Mouse (Mus musculus) thymus, adult 2 months (tissue): ENCODE results near the gene Evi5.

Experiments used
- CTCF ChIP-seq: fragments of 200-500 bp; IDR thresholded peaks from 2 replicates; pipeline ENCODE4 v1.5.1; 2012; ENCODE audit warnings: mild to moderate bottlenecking, control low read depth, low read length, moderate library complexity, borderline replicate concordance; ENCODE audit not compliant: control insufficient read depth, poor library complexity, insufficient read depth; ENCODE audit errors: extremely low read depth
- POLR2A ChIP-seq: fragments of 200-500 bp; IDR thresholded peaks from 2 replicates; pipeline ENCODE4 v1.6.1; 2012; ENCODE audit warnings: mild to moderate bottlenecking, low read length, control low read depth, moderate library complexity; ENCODE audit not compliant: control insufficient read depth, poor library complexity, insufficient read depth; ENCODE audit errors: extremely low read depth

DNA sequence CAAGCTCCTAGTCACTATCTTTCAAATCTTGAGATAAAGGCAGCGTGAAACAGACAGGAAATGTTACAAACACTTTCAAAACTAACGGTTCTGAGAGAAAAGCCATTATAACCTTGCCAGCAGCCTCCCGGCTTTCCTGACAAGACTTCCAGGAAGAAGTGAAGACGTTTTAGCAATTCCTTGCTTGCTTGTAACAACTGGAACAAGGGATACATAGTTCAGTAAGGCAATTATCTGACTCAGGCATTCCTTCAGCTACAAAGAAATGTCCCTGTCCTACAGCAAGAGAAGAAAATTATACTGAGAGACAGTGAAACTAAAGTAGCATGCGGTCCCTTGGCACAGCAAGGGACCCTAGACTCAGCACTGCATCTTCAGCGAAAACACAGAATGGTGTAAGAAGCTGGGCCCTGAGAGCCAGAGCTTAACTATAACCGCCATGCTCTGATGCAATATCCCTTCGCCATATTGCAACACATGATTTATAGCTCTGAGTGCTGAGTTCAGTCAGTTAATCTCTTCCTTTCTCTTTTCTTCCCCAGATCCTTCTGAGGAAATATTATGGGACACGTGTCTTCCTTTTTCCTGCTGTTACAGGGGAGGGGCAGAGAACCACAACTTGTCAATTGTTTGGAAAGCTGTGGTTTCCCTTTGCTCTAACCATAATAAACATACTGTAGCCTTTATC lies 125.5 kb downstream of the Evi5 start:
- TF ChIP-seq CTCF (no peak), POLR2A (no peak)
